Mouse (Mus musculus) left cerebral cortex, adult 8-10 months (tissue): ENCODE measurements around the gene Smok3b. TPM values are rescaled to one million over a fixed set of nuclear protein-coding genes. Genes with fewer than 3 reads are reported as not detected.

ENCODE experiments used
- DNase-seq, 2 experiments: peaks; one replicate each; pipeline ENCODE4 v3.0.0; 2022; ENCODE audit warnings: low spot score in 2 of 2
- total RNA-seq, 4 experiments: library from RNA; stranded (reverse); gene quantifications; 2 replicates each; pipeline ENCODE4 v1.2.4; 2022

The Smok3b gene
- total RNA-seq, 4 experiments from 2014 or later, result not detected

DNA sequence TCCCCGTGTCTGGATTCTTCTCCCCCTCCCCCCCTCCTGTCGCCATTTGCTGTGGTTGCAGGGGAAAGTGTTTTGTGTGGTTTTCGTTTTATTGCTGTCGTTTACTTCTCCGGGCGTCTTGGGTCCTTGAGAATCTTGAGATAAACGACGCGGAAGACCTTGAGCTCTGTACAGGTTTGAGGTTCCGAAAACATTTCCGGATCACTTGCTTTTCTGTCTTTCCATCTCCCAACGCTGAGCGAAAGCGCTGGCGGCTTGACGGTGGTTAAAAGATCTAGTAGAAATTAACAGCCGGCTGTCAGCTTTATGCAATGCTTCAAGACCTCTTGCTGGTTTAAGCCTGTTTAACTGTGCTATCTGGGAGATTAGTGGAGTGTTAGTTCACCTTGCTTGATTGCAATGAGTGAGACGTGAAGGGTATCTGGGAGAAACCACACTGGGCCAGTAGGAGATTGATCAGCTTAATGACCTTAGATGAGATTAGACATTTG, 64.2 kb downstream of the Smok3b start:
- no peak for DNase-seq

DNA sequence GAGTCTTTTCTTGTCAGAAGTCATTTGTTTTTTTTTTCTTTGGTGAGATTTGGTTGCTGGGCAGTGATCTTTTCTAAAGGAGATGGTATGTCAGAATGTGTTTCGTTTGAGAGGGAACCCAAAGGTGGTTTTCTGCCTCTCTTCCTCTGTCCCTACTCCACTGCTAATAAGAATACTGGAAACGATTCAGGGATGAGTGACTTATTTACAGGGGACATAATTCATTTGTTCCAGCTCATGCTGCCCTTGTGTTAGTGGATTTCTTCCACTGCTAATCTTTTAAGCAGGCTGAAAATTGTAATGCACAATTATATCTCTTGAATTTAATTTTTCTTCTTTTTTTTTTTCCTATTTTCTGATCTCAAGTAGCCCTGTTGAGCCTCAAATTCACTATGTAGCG, 65.6 kb downstream of the Smok3b start:
- DNase-seq, result no peak

DNA sequence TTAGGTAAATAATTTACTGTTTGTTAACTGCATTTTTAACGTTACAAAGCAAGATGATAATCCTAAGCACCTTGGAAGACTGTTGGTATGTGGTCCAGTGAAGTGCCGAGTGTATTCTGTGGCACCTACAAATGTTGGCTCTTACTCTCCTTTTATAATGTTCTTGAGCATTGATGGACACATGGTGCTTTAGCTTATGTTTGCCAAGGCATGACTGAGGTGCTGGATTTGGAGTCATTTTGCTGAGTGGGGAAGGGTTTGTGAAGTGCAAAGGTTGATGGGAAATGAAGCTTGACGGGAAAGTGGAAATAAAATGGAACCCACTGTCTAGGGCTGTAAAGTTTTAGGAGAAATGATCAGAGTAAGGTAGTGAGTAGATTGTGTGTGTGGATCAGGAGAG, 67.1 kb downstream of the Smok3b start:
- DNase-seq, result no peak

DNA sequence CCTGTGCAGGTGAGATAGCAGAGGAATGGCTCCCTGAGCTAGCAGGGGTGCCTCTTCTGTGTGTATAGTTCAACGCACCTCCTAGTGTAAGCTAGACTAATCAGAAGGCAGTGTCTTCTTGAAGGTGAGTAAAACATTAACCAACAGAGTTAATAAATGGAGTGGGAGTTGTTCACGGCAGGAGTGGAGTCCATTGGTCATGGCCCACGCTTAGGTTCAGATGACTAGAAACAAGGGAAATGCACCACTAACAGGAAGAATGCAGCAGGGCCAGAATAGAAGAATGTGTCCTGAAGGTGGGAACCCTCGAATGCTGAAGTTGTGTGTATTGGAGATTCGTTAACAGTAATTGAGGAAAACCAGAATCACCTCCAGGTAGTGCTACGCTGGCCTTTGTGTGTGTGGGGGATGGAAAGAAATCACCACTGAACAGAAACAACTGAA, 67.9 kb downstream of the Smok3b start:
- no peak for DNase-seq

DNA sequence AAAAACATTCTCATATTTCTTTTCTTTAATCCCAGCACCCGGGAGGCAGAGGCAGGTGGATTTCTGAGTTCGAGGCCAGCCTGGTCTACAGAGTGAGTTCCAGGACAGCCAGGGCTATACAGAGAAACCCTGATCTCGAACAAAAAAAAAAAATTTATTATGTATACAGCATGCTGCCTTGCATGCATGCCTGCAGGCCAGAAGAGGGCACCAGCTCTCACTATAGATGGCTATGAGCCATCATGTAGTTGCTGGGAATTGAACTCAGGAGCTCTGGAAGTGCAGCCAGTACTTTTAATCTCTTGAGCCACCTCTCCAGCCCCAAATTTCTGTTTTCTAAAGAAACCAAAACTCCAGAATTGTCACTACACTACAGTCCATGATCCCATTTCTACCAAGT, 69.0 kb downstream of the Smok3b start:
- no peak for DNase-seq

DNA sequence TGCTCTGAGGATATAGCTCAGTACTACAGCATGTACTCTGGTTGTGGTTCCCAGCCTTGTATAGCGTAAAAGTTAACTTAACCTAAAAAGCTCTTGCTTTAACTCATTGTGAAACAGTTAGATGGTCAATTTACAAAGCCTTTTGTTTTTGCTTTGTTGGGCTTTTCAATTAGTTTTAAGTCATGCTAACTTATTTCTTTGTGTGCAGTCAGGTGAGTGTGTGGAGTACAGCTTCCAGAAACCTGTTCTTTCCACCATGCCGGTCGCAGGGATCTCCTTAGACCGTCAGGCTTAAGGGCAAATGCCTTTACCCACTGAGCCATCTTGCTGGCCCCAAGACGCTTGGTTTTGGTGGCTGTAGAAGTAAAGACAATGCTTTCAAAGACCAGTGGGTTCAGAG, 69.5 kb downstream of the Smok3b start:
- DNase-seq, result no peak

DNA sequence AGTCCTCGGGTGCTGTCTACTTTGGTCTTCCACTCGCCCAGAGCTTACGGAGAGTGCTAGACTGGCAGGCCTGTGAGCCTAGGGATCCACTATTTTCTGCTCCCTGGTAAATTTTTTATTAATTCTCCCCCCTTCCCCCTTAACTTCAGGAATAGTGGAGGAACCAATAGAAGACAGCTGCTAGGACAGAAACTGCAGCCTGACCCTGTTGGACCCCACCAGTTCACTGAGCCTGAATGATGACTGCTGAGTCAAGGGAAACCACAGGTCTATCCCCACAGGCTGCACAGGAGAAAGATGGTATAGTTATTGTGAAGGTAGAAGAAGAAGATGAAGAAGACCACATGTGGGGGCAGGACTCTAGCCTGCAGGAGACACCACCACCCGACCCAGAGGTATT, 71.5 kb downstream of the Smok3b start:
- DNase-seq, result no peak

DNA sequence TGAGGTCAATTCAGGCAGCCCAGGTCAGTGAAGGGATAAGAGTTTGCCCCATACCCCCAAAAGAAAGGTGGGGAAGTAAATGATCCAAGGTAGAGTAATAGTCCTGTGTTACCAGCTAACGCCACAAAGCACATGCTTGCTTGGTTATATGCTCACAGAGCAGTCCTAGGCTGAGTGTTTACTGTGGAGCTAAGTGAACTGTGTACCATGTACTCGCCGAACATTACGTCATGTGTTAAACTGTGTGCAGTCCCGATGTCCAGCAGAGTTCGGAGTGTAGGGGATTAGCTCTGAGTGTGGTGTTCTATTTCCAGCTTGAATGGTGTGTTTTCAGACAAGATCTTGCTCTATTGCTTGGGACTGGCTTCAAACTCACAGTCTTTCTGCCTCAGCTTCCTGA, 73.2 kb downstream of the Smok3b start:
- no peak for DNase-seq

Other genes starting within 250 kb of the Smok3b start
- 10 to 100 TPM; 14.5 to 20.2 (median 15.9) TPM for gene Ppp1r35, start 242.6 kb upstream of the Smok3b start, total RNA-seq
- gene Mepce, start 233.8 kb upstream of the Smok3b start, total RNA-seq, result 10 to 100 TPM; 42.8 to 57.8 (median 45.5) TPM
- 1 to 10 TPM; 5.9 to 8.7 (median 7.8) TPM for gene Zcwpw1, start 233.6 kb upstream of the Smok3b start, total RNA-seq
- gene Pilra, start 185.1 kb upstream of the Smok3b start, total RNA-seq, result 1 to 10 TPM in 3 of 4 experiments, under 1 TPM in 1; 0.91 to 2.6 (median 1.8) TPM
- not detected for gene Pilrb1, start 163.3 kb upstream of the Smok3b start, total RNA-seq
- gene Pilrb2, start 149.6 kb upstream of the Smok3b start, total RNA-seq, result not detected
- under 1 TPM; 0.37 to 0.59 (median 0.51) TPM for gene Cyp3a13, start 99.8 kb upstream of the Smok3b start, total RNA-seq
- gene Gjc3, start 58.3 kb upstream of the Smok3b start, total RNA-seq, result 10 to 100 TPM; 22.7 to 28.6 (median 25.6) TPM
- gene Azgp1, start 39.9 kb upstream of the Smok3b start, total RNA-seq, result not detected
- gene Smok3a, start 168 bp upstream of the Smok3b start, total RNA-seq, result not detected
- gene Smok3c, start 31.8 kb downstream of the Smok3b start, total RNA-seq, result not detected
- gene Zkscan1, start 63.7 kb downstream of the Smok3b start, total RNA-seq, result 10 to 100 TPM; 39.6 to 44.7 (median 42.9) TPM
- 10 to 100 TPM; 15.9 to 17.8 (median 16.3) TPM for gene Zscan21, start 95.5 kb downstream of the Smok3b start, total RNA-seq
- gene Zfp113, start 134.3 kb downstream of the Smok3b start, total RNA-seq, result 10 to 100 TPM; 11.6 to 14.0 (median 13.4) TPM
- 100 to 1,000 TPM; 133 to 147 (median 144) TPM for gene Cops6, start 139.6 kb downstream of the Smok3b start, total RNA-seq
- gene Ap4m1, start 150.6 kb downstream of the Smok3b start, total RNA-seq, result 10 to 100 TPM; 21.6 to 28.1 (median 24.0) TPM
- gene Mcm7, start 151.0 kb downstream of the Smok3b start, total RNA-seq, result 10 to 100 TPM; 15.2 to 17.9 (median 15.9) TPM
- gene Taf6, start 166.0 kb downstream of the Smok3b start, total RNA-seq, result 10 to 100 TPM; 34.6 to 42.1 (median 38.8) TPM
- 10 to 100 TPM; 11.7 to 14.7 (median 12.5) TPM for gene Cnpy4, start 166.1 kb downstream of the Smok3b start, total RNA-seq
- 1 to 10 TPM; 7.4 to 9.1 (median 8.5) TPM for gene Mblac1, start 172.9 kb downstream of the Smok3b start, total RNA-seq
- under 1 TPM in 3 of 4 experiments, not detected in 1; 0.19 to 0.23 (median 0.22) TPM for gene Nxpe5, start 204.5 kb downstream of the Smok3b start, total RNA-seq
- gene Lamtor4, start 234.1 kb downstream of the Smok3b start, total RNA-seq, result 10 to 100 TPM; 50.8 to 61.6 (median 55.1) TPM
- 10 to 100 TPM; 60.5 to 70.0 (median 66.1) TPM for gene BC037034, start 242.6 kb downstream of the Smok3b start, total RNA-seq